Mouse (Mus musculus) liver, postnatal 0 days (tissue): ENCODE data around the gene Vat1.

Experiments
- CTCF ChIP-seq: sonication (generic); IDR thresholded peaks from 2 replicates; pipeline ENCODE4 v1.5.1; 2016; ENCODE audit warnings: antibody characterized with exemption, low read depth
- EP300 ChIP-seq: IDR thresholded peaks from 2 replicates; pipeline ENCODE4 v1.6.1; 2016; ENCODE audit warnings: antibody characterized with exemption, low read depth, mild to moderate bottlenecking

- TF ChIP-seq EP300, result no peak
- TF ChIP-seq CTCF, result no peak
Observed at GRCm38 (mm10) chr11:101451536-101451935, 14.5 kb downstream of the Vat1 start.
